Mouse (Mus musculus): ENCODE results near the gene Ripor3. TPM values are rescaled to one million over a fixed set of nuclear protein-coding genes. Genes with fewer than 3 reads are reported as not detected.

Ripor3 gene
- total RNA-seq, 2 experiments from 2014 or later, result not detected

DNA sequence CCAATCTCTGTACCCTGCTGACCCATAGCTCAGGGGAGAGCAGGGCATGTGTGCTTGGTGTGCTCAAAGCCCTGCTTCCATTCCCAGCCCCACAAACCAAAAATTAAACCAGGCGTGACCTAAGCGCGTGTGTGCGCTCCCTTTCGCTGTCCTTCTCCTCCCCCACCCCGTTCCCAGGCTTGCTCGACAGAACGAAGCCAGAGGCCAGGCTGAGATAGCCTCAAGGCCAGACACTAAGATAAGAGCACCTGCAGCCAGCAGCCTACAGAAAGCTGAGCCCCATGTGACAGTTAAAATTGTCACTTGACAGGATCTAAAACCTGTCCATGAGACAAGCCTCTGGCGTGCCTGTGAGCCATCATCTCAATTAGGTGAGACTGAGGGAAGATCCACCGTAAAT, 23.5 kb upstream of the Ripor3 start:
- ATAC-seq (replicated peaks; ENCODE audit: poor library complexity, severe bottlenecking), result no peak

DNA sequence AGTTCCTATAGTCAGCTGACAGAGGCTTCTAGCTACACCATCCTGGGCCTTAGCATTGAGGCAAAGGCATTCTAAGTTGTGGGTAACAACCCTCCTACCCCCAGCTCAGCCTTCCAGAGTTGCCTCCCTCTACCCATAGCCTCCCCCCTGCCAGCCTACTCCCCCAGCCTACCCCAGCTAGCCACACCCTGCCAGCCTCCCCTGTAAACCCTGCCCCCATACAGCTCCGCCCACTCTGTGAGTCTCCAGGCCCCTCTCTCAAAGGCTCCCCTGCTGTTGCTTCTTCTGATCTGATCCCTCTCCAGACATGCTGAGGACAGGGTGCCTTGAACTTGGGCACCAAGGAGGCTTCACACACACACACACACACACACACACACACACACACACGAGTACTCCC, 21.4 kb upstream of the Ripor3 start:
- ATAC-seq (replicated peaks; ENCODE audit: poor library complexity, severe bottlenecking), result no peak

DNA sequence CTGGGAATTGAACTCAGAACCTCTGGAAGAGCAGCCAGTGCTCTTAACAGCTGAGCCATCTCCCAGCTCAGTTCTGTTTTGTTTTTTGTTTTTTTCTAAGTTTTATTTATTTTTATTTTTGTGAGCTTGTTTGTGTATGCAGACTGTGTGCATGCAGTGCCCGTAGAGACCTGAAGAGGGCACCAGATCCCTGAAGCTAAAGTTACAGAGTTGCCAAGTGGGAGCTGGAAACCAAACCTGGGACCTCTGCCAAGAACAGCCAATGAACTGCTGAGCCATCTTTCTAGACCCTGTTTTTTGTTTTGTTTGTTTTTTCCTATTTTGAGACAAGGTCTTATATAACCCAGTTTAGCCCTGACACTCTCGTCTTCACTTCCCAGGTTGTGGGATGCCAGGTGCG, 18.0 kb upstream of the Ripor3 start:
- no peak for ATAC-seq (replicated peaks; ENCODE audit: poor library complexity, severe bottlenecking)

DNA sequence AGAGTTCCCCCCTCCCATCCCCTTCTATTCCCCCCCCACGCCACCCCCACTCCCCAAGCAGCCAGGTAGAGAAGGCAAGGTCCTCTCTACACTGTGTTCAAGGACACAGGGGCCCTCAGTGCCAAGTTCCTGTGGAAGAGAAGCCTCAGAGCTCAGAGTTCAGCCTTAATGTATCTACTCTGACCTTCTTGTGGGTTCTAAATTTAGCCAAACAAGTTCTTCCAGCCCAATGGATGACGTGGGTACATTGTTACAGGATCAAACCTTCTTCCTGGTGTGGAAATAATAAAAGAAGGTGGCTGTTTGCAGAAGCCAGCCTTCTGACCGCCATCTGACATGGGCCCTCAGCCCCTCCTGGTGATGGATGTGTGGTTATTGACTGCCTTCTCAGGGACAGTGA, 16.0 kb upstream of the Ripor3 start:
- no peak for ATAC-seq (replicated peaks; ENCODE audit: poor library complexity, severe bottlenecking)

DNA sequence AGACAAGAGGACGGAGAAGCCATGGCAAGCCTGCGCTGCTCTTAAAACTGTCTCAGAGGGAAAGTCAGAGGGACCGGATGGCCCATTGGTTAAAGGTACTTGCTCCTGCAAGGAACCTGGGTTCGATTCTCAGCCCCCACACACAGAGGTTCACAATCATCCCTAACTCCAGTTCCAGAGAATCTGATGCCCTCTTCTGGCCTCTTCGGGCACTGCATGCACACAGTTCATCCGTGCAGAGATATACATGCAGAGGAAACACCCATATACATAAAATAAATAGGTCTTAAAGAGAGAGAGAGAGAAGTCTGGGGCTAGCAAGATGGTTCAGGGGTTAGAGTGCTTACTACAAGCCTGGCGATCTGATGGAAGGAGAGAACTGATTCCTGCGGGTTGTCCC, 15.5 kb upstream of the Ripor3 start:
- no peak for ATAC-seq (replicated peaks; ENCODE audit: poor library complexity, severe bottlenecking)

DNA sequence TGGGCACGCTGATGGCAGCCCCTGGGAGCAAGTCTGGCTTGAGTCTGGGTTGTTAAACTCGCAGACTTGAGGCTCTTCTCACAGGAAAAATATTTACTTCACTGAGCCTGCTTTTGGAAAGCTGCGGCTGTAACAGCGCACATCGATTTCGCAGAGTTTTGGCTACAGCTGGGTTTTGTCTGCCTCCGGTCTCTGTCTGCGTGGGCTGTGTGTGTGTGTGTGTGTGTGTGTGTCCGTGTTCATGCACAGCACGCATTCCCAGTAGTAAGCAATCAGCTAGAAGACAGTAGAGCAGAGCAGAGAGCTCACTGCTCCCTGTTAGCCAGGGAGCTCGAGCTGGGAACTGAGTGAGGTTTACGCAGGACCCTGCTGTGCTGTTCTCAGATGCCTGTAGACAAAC, 14.8 kb upstream of the Ripor3 start:
- no peak for ATAC-seq (replicated peaks; ENCODE audit: poor library complexity, severe bottlenecking)

DNA sequence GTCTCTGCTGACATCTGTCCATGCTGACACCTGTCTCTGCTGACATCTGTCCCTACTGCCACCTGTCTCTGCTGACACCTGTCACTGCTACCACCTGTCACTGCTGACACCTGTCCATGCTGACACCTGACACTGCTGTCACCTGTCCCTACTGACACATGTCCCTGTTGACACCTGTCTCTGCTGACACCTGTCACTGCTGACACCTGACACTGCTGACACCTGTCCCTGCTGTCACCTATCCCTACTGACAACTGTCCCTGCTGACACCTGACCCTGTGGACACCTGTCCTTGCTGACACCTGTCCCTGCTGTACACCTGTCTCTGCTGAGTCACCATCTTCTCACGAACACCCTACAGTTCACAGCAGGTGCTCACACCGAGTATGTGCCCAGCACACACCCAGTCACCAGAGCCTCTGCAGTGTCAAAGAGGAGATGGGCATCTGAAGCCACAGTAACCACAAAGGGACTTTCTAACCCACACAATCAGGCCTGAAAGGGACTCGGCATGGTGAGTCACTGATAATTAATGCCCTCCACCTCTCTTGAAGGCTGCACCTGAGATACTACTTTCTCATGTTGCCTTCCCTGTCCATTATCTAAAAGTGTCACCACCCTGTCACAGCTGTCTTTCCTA, 13.5 kb upstream of the Ripor3 start:
- peak; percentile 30; the same call in 1 of the 2 replicates for ATAC-seq (replicated peaks; ENCODE audit: poor library complexity, severe bottlenecking)

DNA sequence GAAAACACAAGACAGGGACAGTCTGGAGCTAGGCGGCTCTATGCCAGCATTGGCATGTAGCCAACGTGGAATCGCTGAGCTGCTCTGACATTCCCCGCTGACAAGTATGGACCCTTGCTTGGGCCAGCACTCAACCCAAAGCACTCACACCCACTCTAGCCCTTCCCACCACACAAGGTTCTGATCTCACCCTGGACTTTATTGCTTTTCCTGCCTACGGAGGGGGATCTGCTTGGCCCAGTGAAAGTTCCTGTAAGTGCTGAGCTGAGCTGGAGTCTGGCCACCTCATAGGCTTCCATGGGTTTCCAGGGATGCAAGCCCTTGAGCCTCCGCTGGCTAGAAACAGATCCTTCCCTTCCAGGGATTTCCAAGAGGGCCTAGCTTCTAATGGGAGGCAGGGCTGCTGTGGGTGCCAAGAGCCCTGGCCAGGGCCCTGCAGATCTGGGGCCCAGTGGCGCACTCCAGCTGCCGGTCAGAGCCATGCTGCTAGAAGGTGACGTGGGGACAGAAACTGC, 8.8 kb upstream of the Ripor3 start:
- no peak for ATAC-seq (replicated peaks; ENCODE audit: poor library complexity, severe bottlenecking)

DNA sequence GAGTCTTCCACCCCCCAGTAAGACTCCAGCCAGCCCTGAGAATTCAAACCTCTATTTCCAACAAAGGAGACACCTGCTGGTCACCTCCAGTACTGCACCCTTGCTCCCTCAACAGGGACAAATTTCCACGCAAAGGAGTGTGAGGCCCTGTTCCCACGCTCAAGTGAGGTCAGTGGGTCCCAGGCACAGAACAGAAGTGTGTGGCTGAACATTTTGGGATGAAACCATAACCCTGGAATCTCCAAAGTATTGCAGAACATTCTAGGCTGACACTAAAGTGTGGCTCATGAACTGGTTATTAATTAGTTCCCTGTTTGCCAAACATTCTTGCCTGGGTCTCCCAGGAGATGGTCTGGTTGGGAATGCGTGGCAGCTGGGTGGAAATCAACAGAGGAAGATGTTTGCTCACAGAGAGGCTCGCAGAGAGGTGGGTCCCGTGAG, 6.6 kb upstream of the Ripor3 start:
- ATAC-seq (replicated peaks; ENCODE audit: poor library complexity, severe bottlenecking), result peak; percentile 74

DNA sequence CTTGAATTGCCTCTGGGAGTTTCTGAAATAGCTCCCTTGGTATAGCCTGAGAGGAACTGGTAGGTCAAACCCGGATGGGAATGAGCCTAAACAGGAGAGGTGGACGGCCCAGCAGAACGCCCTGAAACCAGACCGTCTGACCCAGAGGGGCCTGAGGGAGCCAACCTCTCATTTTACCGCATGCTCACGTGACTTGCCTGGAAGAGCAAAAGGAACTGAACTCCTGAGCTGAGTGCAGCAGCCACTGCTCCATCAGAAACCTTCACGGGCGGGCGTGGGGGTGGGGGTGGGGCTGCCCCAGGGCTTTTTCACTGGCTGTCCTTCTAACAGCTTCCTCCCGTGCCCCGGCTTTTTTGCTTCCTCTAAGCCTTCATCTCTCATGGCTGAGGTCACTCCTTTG, 475 bp upstream of the Ripor3 start:
- no peak for ATAC-seq (replicated peaks; ENCODE audit: poor library complexity, severe bottlenecking)

DNA sequence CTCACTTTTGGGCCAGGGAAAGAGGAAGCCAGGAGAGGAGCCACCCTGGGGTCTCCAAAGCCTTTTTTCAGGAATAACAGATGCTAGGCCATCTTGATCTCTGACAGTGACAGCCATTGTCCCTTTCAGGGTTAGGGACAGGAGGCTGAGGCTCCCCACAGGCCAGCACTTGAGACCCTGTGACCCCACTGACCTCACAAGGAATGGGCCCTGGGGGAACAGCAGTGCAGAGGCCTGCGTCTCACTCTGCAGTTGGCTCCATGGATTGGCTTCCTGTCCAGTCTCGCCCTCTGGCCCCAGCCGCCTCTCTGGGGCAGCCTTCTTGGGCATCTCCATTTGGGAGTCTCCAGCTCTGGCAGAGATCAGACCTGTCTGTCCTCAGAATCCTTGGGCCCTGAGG, 2.3 kb downstream of the Ripor3 start:
- ATAC-seq (replicated peaks; ENCODE audit: poor library complexity, severe bottlenecking), result no peak

DNA sequence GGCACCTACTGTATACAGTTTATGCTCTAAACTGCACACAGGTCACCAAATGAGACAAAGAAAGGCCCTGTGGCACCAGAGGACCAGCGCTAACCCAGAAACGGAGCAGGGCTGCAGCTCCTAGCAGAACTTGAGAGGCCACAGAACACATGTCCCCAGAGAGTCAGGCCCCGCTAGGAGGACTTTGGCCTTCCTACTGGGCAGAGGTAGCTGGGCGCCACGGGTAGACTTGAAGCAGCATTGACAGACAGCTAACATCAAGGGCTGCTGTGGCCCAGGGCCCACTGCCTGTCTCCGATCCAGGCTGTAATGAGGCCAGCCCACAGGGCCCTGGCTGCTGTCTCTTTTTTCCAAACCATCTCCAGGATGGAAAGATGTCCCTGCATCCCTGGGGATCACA, 3.9 kb downstream of the Ripor3 start:
- ATAC-seq (replicated peaks; ENCODE audit: poor library complexity, severe bottlenecking), result no peak

DNA sequence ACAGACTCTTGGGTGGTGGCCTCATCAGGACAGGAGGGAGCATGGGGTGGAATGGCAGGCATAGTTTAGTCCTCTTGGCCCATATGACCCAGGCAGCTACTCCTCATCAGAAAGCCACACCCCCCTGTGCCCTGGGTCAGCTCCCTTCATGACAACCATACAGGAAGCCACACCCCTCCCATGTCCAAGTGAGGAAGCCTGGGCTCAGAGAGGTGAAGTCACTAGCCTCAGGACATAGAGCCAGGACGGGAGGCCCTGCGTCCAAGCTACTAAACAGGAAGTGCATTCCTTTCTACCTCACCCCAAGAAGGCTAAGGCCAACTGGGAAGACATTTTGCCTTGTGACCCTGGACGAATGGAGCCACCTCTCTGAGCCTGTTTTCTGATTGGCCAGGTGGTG, 4.8 kb downstream of the Ripor3 start:
- peak; percentile 81 for ATAC-seq (replicated peaks; ENCODE audit: poor library complexity, severe bottlenecking)

DNA sequence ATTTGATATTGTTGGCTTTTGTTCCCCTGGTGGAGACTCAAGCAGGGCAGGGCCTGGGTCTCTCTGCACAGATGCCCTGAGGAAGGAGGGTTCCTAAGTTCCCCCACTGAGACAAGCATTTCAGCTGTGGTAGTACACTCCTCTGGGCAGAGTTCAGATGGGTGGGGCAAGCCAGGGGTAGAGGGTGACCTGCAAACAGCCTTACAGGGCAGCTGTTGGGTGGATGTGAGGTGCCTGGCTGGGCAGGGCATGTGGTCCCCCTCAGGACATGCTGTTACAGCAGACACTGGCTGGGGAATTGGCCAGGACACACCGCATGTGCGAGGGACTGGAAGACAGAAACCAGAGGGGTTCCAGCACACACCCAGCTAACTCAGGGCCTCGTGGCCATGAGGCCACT, 5.4 kb downstream of the Ripor3 start:
- ATAC-seq (replicated peaks; ENCODE audit: poor library complexity, severe bottlenecking), result no peak

DNA sequence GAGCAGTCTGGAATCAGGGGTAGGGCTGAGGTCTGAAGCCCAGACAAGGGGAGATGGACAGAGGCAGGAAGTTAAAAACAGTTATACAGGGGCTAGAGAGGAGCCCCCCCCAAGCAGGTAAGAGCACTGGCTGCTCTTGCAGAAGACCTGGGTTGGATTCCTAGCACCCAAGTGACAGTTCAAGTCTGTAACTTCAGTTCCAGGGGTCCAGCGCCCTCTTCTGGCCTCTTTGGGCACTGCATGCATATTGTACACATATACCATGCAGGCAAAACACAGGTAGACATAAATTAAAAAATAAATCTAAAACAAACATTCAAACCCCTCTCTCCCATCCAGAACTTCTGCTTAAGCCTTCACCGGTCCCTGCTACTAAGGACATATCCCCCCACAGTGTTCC, 6.0 kb downstream of the Ripor3 start:
- ATAC-seq (replicated peaks; ENCODE audit: poor library complexity, severe bottlenecking), result no peak

DNA sequence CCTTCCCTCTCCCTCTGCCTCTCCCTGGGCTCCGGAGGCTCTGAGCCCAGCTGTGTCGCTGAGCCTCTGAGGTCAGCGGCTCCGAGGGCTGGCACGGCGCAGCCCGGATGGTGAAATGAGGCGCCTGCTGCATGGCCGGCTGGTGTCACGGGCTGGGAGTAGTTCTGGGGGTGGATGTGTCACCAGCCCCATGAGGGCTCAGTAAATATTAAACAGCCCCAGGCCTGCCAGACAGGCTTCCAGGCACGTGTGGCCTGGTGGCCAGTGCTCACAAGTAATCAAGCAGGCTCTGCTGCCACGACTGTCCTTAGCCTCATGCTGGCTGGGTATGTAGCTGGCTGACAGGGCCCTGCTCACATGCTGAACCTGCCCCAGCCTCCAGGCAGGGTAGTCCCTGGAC, 7.0 kb downstream of the Ripor3 start:
- no peak for ATAC-seq (replicated peaks; ENCODE audit: poor library complexity, severe bottlenecking)

DNA sequence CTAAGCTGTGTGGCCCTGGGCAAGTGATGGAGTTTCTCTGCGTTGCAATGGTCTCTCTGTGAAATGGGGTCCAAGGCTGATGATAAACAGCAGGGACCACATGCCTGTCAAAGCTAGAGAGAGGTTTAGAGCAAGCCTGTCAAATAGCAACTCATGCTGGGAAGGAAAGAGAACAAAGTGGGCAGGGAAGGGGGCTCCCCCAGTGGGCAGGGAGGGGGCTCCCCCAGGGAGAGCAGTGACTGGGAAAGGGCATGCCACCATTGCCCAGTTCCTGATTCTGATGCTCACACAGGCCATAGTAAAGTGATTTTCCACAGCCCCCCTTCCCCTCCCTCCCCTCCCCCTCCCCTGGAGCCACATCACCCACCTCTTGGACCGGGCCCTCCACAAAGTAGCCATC, 7.5 kb downstream of the Ripor3 start:
- ATAC-seq (replicated peaks; ENCODE audit: poor library complexity, severe bottlenecking), result no peak

DNA sequence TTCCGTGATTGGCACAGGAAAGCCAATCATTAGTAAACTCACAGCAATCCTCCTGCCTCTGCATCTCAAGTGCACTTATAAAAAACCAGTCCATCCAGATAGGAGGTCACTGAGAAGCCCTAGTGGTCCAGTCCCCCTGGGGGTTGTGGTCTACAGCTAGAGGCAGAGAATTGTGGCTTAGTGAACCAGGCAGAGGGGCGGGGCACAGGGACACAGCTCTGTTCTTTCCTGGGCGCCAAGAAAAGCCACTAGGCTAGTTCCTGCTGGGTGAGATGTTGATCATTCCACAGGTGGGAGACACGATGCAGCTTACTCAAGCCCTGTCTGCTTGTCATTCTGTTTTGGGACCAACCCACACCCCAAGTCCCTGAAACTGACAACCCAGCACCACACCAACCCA, 8.2 kb downstream of the Ripor3 start:
- ATAC-seq (replicated peaks; ENCODE audit: poor library complexity, severe bottlenecking), result no peak

DNA sequence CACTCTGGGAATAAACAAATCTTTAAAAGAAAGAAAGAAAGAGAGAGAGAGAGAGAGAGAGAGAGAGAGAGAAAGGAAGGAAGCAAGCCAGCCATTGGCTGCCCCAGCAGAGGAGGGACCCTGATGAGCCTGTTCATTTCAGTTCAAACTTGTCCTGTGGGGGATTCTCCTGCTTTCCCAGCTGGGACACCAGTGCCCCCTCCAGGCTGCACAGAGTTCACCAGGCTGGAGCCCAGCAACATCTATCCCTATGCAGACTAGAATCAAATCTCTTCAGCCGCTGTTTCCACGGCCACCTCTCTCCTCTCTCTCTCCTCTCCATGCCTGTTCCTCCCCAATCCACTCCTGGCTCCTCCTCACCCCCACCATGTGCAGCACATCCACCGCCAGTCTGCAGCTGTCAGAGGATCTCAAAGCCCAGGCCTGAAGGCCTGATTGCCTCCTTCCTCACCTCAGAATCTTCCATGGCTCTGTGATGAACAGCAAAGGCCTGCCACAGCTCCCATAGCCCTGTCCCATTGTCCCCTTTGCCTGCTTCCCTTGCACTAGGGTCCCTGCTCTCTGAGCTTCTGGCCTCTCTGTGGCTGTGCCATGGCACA, 11.2 kb downstream of the Ripor3 start:
- no peak for ATAC-seq (replicated peaks; ENCODE audit: poor library complexity, severe bottlenecking)

DNA sequence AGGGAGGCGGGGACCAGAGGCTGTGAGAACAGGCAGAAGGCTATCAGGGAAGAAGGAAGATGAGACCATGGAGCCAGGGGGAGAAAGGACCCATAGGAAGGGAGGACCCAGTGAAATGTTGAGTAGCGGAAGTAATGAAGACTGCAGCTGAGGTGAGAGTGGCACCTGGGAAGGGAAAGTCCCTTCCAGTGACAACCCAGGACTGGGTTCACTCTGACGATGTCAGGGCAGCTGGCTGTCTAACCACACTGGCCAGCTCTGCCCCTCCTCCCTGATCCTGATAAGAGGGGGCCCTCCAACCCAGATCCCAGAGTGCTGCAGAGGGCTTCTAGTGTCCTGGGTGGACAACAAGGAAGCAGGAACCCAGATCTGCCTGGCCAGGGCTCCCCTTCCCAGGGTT, 12.9 kb downstream of the Ripor3 start:
- ATAC-seq (replicated peaks; ENCODE audit: poor library complexity, severe bottlenecking), result no peak

DNA sequence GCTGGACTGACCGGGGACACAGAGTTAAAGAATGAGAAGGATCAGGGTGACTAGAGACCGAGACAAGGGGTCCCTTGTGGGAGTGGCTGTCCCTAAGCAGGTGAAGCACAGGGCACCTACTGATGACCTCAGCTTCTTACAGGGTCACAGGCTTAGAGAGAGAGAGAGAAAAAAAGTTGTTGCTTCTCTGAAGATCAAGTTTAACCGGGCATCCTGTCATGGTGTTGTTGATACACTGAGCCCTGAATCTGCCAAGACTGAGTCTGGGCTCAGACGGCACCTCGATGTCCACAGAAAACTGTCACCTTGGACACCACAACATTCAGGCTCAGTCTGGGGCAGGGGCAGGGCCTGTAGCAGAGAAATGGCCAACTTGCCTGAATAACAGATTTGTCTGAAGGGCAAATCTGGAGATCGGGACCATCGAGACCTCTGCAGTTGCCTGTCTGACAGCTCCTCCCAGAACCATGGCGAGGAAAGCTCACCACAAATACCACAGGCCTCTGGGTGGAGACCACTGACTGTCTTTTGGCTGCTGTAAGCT, 13.7 kb downstream of the Ripor3 start:
- peak; percentile 23; the same call in 1 of the 2 replicates for ATAC-seq (replicated peaks; ENCODE audit: poor library complexity, severe bottlenecking)

Data from granulocyte monocyte progenitor cell, adult 5-6 weeks (primary cell).